Mouse (Mus musculus): ENCODE results near the gene Olfr1373. TPM values are rescaled to one million over a fixed set of nuclear protein-coding genes. Genes with fewer than 3 reads are reported as not detected.

Gene Olfr1373
- total and polyA plus RNA-seq, 2 experiments from 2014 or later, result not detected

DNA sequence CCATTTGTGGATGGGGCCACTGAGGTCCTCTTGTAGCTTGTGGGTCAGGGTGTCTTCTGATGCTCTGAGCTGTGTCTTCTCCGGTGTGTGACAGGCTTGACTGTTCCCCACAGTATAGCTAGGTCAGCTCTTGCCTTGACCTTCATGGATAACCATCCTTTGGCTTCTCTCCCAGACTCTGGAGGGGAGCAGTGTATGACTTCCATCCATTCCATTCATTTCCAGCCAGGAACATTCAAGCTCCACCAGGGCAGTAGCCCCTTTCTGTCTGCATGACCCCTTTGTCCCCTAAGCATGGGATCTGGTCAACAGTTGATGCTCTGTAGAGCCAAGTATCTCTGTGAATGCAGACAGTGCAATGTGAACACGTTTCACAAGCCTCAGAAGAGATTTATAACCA, 47.7 kb downstream of the Olfr1373 start:
- H3K36me3 ChIP-seq (ENCODE audit: insufficient read depth), result no peaks in the 10 kb centered on the region
- DNase-seq (no peak), ATAC-seq (no peak)
- peak overlapping the region; percentile 91 for H3K4me2 ChIP-seq (ENCODE audit: low read depth)
- H3K9me3 ChIP-seq (ENCODE audit: low read length), result no peaks in the 10 kb centered on the region
- no peak overlapping the region for H3K9ac ChIP-seq
- peaks cover 22% of the 10 kb centered on the region for H3K4me1 ChIP-seq (ENCODE audit: insufficient read depth)
- no peak overlapping the region for H3K4me3 ChIP-seq (ENCODE audit: low read depth, low read length)
- no peak for TF ChIP-seq CTCF (IDR thresholded peaks at IDR 0.05; ENCODE audit: low read depth)
- no peaks in the 10 kb centered on the region; the same call in 1 of the 2 replicates for H3K27me3 ChIP-seq (ENCODE audit: insufficient read depth, low read length)
- H3K27ac ChIP-seq (ENCODE audit: low read depth, low read length), result no peak overlapping the region; the same call in 1 of the 2 replicates
- 76% methylated on average over 2 of the region's 2 CpGs for WGBS

DNA sequence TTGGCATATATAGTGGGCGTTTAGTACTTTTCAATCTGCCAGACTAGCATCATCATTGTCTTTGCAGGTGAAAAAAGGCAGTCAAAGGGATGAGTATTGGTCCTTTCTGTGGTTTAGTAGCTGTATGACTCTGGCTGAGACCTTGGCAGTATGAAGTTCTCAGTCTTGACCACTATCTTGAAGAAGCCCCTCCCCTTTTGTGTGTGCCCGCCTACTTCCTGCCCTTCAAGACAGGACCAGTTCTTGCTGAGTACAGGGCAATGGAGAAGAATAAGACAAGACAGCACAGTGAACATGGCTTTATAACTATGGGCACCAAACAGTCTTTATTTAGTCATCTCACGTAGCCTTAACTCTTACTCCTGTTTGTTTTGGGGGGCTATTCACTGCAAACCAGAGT, 48.3 kb downstream of the Olfr1373 start:
- no peak overlapping the region for H3K4me2 ChIP-seq (ENCODE audit: low read depth)
- ATAC-seq (no peak), DNase-seq (no peak)
- no peak overlapping the region for H3K9ac ChIP-seq
- no peaks in the 10 kb centered on the region for H3K36me3 ChIP-seq (ENCODE audit: insufficient read depth)
- no peak overlapping the region for H3K4me3 ChIP-seq (ENCODE audit: low read depth, low read length)
- WGBS, result 77% methylated on average over 3 of the region's 3 CpGs
- H3K9me3 ChIP-seq (ENCODE audit: low read length), result no peaks in the 10 kb centered on the region
- H3K4me1 ChIP-seq (ENCODE audit: insufficient read depth), result peaks cover 22% of the 10 kb centered on the region
- no peak overlapping the region for H3K27ac ChIP-seq (ENCODE audit: low read depth, low read length)
- H3K27me3 ChIP-seq (ENCODE audit: insufficient read depth, low read length), result no peaks in the 10 kb centered on the region; the same call in 1 of the 2 replicates
- TF ChIP-seq CTCF (IDR thresholded peaks at IDR 0.05; ENCODE audit: low read depth), result no peak

Small RNA genes within 50 kb of the gene (microRNA-seq; reads per million reads assigned to microRNA genes)
- gene Gm24157, result 0 to 0.12 reads per million in 2 experiments
- gene Mir3061, result 31.2 to 36.3 reads per million in 2 experiments

Other genes with a start within 250 kb of the Olfr1373 start
- 95.5 and 107 TPM in 2 replicates for gene Cdkn2aipnl, start 177.9 kb downstream of the Olfr1373 start, total RNA-seq (2014; rRNA removed)
- gene Cdkn2aipnl, start 177.9 kb downstream of the Olfr1373 start, polyA plus RNA-seq (2015; fragmentation: Nextera tagmentation; extraction: Ambion mirVana), result 121 and 133 TPM in 2 replicates
- 148 and 162 TPM in 2 replicates for gene Ube2b, start 144.8 kb downstream of the Olfr1373 start, total RNA-seq (2014; rRNA removed)
- gene Ube2b, start 144.8 kb downstream of the Olfr1373 start, polyA plus RNA-seq (2015; fragmentation: Nextera tagmentation; extraction: Ambion mirVana), result 244 and 249 TPM in 2 replicates
- 33.2 and 35.5 TPM in 2 replicates for gene Cdkl3, start 141.3 kb downstream of the Olfr1373 start, total RNA-seq (2014; rRNA removed)
- 40.4 and 45.1 TPM in 2 replicates for gene Cdkl3, start 141.3 kb downstream of the Olfr1373 start, polyA plus RNA-seq (2015; fragmentation: Nextera tagmentation; extraction: Ambion mirVana)
- gene Ppp2ca, start 46.8 kb downstream of the Olfr1373 start, total RNA-seq (2014; rRNA removed), result 141 and 143 TPM in 2 replicates
- gene Ppp2ca, start 46.8 kb downstream of the Olfr1373 start, polyA plus RNA-seq (2015; fragmentation: Nextera tagmentation; extraction: Ambion mirVana), result 105 and 112 TPM in 2 replicates
- gene Olfr1371, start 68.5 kb upstream of the Olfr1373 start, total RNA-seq (2014; rRNA removed), result not detected in 2 replicates
- not detected in 2 replicates for gene Olfr1371, start 68.5 kb upstream of the Olfr1373 start, polyA plus RNA-seq (2015; fragmentation: Nextera tagmentation; extraction: Ambion mirVana)
- 767 and 889 TPM in 2 replicates for gene Skp1a, start 86.5 kb upstream of the Olfr1373 start, total RNA-seq (2014; rRNA removed)
- gene Skp1a, start 86.5 kb upstream of the Olfr1373 start, polyA plus RNA-seq (2015; fragmentation: Nextera tagmentation; extraction: Ambion mirVana), result 1,355 and 1,490 TPM in 2 replicates
- 1.6 and 2.3 TPM in 2 replicates for gene Tcf7, start 137.5 kb upstream of the Olfr1373 start, total RNA-seq (2014; rRNA removed)
- gene Tcf7, start 137.5 kb upstream of the Olfr1373 start, polyA plus RNA-seq (2015; fragmentation: Nextera tagmentation; extraction: Ambion mirVana), result 4.4 and 4.6 TPM in 2 replicates
- 306 and 330 TPM in 2 replicates for gene Vdac1, start 215.3 kb upstream of the Olfr1373 start, total RNA-seq (2014; rRNA removed)
- gene Vdac1, start 215.3 kb upstream of the Olfr1373 start, polyA plus RNA-seq (2015; fragmentation: Nextera tagmentation; extraction: Ambion mirVana), result 327 and 401 TPM in 2 replicates